Mouse (Mus musculus) erythroblast, adult 5-6 weeks (primary cell): ENCODE measurements around the gene Tuba8. TPM values are rescaled to one million over a fixed set of nuclear protein-coding genes. Genes with fewer than 3 reads are reported as not detected.
A peak's percentile ranks its signal among the peaks of the same experiment; 100 is the strongest.

Experiments
- ATAC-seq: replicated peaks from 2 replicates; pipeline ENCODE4 v1.8.0; 2016; ENCODE audit warnings: moderate number of reproducible peaks, mild to moderate bottlenecking, moderate TSS enrichment, inconsistent platforms; ENCODE audit not compliant: poor library complexity, low FRiP score, severe bottlenecking
- total RNA-seq, 2 experiments: library from RNA; stranded (forward) in 1 of 2; stranded (reverse) in 1 of 2; fragments of 150-400 nt in 1 of 2; fragments of 200-764, 138-1000 nt in 1 of 2; gene quantifications; 2 replicates each; pipeline versions ENCODE4 v1.2.3 to v1.2.4; 2015 to 2017; ENCODE audit warnings: low replicate concordance in 2 of 2

The Tuba8 gene
- total RNA-seq (2015; ENCODE audit: low replicate concordance) (11.5 and 14.4 TPM in 2 replicates), total RNA-seq (2017; ENCODE audit: low replicate concordance) (5.9 and 6.7 TPM in 2 replicates)

DNA sequence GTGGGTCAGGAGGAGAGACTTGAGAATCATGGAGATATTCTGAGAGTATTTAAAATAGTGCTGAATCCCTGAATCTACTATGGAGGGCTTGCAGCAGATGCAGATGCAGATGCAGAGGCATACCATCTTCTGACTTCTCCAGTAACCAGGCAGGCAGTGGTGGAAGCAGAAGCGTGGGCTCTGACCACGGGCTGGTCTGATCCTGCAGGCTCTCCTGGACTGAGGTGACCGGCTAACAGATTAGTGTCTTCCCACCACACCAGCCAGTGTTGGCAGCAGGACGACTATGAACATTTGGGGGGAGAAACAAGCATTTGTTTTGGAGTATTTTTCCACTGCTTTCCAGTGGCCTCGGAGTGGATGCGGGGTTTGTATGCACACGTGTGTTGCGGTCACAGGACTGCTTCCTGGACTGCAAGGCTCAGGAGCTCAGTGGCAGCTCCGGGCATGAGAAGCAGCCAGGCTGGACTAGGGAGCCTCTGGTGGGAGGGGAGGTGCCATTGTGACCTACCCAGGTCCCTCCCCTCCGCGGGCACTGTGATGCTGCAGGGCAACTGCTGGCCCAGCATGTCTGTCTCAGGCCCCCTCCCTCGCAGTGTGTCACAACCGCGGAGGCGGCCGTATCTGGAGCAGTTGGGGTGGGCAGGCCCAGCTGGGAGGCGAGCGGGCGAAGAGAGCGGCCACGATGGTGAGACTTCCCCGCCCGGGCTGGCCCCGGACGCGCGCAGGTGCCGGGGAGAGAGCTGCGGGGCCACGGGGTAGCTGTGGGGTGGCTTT lies at the start of gene Tuba8:
Tuba8 (plus strand) TSS at position 548 of the 777 bp plus-strand sequence.
- 0 out of 2 replicates have a peak, but pooled peaks have one; percentile 22 for ATAC-seq

DNA sequence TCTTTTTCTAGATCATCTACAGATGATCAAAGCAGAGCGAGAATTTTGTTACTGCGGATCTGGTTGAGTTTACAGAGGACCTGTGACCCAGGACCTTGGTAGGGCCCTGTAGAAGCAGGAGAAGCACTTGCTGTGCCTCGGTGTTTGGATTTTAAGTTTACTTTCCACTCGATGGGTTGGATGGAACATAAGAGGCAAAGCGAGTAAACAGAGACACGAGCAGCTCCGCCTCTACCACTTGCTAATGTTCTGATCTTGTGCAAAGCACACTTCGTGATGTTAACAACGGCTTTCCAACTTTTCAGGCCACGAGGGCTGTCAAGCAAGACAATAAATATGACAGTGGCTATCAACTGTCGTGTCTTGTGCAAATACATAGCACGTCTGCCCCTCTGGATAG lies 47.9 kb upstream of the Tuba8 start:
- ATAC-seq: no peak

DNA sequence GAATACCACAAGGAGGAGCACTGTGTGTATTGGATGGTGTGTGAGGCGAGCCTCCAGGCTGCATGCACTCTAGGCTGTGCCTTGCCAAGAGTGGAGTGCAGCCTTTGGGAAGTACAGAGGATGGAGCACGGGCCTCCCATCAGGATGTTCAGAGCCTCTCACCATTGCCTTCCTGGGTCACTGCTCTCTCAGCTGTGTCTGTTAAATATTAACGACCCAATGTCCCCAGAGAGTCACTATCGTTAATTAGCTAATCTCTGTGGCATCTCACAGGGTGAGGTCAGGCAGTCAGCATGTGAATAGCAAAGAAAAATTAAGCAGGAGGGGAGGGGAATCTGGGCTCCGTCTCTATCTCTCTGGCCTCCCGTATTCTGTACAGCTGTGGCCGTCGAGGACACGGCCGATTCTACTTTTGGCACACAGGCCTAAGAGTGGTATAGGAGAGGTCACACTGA lies 44.4 kb upstream of the Tuba8 start:
- no peak for ATAC-seq

DNA sequence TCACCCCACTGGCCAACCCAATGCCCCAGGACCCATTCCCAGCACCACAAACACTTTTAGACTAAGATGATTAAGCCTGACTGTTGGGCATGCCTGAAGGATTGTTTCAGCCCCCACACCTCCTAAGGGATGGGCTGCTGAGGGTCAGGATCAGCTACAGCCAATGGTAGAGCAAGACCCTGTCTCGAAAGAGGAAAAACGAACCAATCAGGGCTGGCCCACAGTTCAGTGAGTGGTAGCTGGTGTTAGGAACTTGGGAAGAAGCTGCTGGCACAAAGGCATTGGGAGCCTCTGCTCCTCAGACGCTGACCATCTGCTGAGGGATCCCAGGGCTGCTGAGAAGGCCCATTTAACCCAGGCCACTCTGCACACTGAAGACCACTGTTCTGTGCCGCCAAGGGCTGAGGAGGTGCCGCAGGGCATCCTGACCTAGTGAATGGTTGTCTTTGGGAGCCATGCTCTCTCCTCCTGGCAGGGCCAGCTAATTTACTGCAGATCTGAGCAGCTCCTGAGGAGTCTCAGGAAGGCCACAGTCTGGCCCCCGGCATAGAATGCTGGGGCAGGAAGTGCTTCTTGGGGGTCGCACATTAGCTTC lies 43.0 kb upstream of the Tuba8 start:
- no peak for ATAC-seq

DNA sequence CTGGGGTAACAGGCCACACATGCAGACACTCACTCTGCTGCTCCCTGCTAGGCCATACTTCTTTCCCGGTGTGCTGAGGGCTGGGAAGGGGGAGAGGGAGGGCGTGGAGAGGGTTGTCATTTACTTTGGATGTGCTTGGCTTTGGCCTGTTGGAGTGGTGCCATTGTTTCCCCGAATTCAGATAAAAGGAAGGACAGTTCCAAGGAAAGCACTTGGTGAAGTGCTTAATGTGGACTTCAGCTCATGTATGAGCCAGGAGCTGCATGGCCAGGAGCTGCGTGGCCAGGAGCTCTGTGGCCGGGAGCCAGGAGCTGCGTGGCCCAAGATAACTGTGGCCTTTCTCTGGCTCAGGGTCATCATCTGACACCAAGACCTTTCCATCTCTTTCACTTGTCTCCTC lies 39.4 kb upstream of the Tuba8 start:
- ATAC-seq: no peak

DNA sequence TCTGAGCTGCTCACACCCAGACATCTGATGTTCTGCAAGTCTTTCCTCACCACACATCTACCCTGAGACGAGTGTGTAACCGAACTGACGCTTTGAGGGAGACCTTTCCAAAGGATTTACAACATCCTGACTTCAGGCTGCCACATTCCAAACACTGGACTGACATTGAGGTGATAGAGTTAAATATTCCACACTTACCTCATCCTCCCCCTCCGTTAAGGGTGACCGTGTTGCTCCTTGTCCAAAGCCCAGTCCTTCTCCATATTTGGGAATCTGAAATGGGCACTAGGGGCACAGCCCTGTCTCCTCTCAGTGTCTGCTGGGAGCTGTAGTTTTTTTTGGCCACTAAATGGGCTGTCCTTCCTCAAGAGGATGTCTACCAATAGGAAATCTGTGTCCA lies 37.0 kb upstream of the Tuba8 start:
- no peak for ATAC-seq

DNA sequence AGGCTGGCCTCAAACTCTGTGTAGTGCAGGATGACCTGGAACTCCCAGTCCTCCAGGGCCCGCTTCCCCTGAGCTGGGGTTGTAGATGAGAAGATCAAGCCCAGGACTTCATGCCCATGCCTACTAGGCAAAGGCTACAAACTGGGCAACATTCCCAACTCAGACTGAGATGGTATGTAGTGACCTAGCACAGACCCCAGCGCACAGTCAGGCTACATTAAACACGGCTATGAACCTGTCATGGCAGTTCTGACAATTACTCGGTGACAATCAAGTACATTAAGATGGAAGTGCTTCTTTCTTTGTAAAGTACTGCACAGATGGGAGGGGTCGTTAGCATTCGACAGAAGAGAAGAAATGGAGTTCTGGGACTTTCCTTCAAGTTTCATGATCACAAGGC lies 35.7 kb upstream of the Tuba8 start:
- no peak for ATAC-seq

DNA sequence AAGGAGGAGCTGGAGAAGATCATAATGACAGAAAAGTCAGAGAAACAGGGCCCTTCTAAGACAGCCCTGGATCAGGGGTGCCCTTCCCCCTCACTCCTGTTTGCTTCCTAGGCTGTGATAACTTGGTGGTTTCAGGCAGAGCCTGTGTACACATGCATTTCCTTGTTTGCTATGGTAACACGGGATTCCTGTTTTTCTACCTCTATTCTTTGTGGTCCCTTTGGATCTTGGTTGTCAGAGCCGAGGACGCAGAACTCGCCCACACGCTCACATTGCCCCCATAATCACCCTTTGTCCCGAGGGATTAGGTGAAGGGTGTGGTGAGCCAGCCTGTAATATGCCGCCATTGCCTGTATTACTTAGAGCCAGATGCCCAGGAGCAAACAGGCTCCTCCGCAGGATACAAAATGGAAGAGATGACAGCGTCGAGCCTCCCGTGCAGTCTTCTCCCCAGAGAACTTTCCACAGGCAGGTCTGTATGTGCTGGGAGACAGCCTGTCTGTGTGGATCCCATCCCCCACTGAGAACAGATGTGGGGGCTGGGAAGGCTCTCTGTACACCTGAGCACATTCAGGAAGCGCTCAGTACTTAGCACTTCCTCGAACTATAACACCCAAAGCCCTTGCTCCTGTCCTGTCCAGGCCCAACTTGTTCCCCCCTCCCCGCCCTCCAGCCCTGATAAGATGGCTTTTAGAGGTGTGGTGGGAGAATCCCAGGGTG lies 34.3 kb upstream of the Tuba8 start:
- ATAC-seq: no peak

DNA sequence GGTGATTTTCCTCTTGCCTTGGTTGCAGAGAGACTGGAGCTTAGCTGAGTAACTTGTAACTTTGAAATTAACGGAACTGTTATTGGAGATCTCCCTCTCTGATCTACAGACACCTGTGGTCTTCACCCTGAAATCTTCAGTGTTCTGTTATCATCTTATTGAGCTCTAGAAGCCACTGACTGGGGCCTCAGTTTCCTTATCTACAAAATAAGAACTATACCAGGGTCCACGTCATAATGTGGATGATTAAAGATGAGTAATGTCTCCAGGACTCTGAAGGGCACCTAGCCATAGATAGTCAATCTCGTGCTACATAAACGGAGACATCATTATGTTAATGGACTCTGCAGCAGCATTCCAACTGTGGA lies 33.8 kb upstream of the Tuba8 start:
- ATAC-seq: no peak

DNA sequence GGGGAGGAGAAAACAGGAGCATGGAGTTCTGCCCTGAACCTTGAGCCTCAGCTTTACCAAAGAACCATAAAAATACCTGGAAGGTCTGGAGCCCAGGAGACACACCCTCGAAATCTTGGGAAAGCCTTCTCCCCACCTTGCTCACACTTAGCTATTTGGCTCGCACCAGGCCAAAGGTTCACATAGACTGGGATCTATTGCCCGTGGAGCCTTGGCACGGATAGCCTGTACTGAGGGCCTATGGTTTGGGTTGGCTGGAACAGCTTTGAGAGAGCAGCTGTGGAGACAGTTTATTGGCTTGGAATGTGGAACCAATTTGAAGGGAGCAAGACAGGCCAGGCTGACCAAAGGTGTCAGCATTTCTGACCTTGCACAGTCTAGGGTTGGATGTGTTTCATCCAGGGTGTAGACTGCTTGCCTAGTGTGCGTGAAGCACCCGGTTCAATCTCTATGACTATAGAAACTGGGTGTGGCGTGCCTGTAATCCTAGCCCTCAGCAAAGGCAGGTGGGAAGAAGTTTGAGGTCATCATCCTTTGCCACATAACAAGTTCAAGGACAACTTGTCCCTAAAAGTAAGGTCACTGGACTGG lies 33.3 kb upstream of the Tuba8 start:
- ATAC-seq: no peak

DNA sequence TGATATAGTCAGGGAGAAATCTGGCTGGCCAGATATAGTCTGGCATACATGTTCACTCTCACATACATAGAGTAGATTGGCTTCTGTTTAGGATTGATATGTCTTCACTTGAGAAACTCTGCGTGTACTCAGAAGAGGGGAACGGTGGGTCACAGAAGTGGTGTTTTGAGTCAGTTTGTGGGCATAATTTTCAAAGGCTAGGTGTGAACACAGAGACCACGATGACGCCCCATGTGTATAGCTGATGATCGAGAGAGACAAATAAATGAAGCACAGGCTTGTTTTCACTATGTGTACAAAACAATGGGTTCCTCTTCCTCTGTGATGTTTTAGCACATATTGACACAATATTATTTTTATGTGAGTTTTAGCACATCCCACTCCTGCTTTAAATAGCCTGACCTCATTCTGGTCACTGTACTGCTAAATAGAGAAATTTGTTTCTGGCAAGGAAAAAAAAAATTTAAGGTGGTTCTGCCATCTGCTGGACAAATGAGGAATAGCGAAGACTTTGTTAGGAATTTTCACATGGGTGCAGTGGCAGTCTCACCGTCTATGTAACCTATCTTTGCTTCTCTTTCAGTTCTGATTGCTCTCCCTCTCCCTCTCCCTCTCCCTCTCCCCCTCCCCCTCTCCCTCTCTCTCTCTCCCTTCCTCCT lies 31.7 kb upstream of the Tuba8 start:
- ATAC-seq: no peak

DNA sequence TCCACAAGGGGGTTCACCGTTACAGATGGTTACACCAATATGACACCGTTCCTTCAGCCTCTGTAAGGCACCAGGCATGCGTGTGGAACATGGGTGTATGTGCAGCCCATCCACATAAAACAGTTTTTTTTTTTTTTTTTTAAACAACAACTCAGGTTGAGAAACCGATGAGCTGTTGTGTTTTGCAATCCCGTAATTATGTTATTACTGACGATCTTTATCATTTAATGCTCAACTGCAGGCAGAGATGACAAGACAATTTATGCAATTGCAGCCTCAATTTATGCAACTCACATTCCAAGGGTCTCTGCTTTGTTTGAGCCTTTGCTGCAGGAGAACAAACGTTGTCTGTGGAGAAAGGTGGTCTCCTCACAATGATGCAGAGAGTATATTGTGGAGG lies 30.6 kb upstream of the Tuba8 start:
- ATAC-seq: no peak

DNA sequence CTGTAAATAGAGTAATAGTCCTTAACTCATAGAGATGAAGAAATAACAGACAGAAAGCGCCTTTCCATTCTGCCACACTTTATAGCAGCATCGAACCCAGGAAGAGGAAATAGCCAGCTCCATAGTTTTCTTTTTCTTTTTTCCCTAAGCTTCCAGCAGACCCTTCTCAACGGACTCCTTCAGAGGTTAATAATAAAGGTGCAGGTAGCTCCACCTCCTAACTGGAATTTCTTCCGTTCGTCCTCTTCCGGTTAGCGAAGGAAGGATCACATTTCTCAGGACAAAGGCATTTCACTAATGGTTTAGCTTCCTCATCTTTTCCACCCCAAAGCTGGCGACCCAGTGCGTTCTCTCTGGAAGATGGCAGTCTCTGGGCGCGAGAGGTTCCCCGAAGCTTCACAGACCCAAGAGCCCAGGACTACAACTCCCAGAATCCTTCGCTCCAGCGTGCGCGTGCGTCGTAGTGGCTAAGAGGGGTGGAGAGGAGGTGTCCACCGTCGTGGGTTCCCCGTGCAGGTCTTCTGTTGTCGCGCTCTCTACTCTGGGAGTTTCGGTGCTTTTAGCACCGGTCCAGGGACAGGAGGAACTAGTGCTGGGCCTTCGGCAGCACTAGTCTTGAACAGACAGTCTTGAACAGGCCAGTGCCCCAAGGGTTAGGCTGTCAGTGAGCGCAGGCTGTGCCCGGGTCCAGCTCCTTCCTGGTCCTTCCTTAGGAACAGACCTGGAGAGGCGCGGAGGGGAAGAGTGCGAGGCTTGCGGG lies 26.9 kb upstream of the Tuba8 start, which contains the start of gene Pex26:
Pex26 (plus strand) TSS at position 254 of the 760 bp plus-strand sequence.
- peak; percentile 95 for ATAC-seq

DNA sequence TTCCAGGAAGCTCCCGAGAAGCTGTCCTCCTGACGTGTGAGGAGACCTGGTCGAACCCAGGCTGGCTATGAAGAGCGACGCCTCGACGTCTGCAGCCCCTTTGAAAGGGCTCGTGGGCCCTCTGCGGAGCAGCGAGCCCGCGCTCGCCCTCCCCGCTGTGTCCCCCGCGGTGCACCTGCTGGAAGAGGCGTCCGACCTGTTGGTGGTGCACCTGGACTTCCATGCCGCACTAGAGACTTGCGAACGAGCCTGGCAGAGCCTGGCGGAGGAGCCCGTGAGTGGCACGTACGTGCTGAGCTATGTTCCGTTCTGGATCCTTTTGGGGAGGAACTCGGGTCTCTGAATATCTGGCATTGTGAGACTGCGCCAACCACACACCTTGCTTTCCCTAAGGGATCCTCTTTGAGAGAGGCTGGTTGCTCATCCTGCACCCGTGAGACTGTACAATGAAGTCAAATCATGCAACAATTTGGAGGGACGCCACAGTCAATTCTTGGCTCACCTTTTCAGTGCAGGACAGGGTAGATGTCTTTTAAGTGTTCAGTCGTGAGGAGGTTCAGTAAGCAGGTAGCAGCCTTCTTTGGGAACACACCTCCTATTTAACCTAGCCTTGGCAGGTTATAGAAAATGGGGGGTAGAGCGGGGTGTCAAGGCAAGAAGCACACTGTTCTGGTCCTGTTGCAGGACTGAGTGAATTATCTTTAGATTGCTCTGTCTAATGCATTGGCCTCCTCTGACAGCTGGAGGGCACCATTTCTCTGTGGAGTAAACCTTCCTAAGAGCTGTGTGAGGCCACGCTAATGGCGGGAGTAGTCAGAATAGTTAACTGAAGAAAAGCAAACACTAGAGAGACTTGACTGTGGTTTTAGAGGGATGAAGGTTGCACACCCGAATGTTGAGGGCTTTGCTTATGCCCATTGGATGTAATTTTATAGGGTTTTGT lies 26.0 kb upstream of the Tuba8 start:
- ATAC-seq: peak; percentile 72

DNA sequence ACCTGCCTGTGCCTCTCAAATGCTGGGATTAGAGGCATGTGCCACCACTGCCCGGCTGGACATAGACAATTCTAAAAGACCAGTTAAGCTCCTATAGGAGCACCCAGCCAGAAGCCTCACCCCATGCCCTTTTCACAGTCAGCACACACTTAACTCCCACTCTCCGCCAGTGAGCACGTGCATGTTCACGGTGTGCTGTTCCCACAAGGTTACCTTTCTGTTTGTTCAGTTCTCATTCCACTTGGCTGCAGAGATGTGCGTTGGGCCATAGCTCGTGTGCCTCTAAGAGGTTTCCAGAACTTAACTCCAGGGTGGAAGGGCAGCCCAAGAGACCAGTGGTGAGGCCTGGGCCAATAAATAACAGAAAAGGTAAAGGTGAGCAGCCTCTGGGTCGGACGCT lies 25.3 kb upstream of the Tuba8 start:
- ATAC-seq: no peak

DNA sequence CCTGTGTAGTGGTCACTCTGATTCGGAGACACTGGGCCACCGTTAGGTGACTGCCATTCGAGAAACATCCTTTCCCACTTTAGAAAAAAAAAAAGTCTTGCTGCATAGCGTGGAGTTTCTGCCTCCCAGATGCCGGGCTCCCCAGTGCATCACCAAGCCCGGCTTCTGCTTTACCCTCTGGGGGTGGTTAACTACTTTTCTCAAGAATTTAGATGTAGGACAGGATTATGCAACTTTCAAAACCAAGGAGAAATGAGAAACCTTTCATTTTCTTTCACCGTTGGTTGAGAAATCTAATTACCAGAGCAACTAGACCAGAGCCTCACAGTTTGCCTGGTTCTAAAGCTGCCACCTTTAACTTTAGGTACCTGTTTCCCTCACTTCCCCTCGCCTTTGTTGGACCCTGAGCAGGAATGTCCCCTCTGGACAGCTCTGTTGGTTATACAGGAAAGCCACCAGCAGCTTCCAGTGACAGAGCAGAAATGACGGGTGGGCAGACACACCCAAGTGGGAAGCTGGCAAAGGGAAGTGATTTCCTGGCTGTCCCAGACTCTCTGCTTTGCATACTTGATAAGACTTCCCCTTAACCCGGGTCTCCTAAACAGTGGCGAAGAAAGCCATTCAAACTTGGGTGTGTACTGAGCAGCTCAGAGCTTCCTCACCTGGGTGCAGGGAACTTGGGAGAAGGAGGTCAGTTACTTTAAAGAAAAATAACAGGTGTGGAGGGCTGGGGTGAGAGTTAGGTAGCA lies 19.1 kb upstream of the Tuba8 start:
- ATAC-seq: no peak
